Mouse (Mus musculus): ENCODE measurements around the gene Tgm1.

Gene Tgm1

GRCm38 (mm10) chr14:55722438-55722945 is 8.8 kb upstream of the Tgm1 start:
- DNase-seq: no peak

- peak; percentile 92 for DNase-seq
Observed at GRCm38 (mm10) chr14:55721700-55722437, 8.1 kb upstream of the Tgm1 start, which contains the start of gene Rabggta. Gene Rabggta, minus strand, starts transcription at chr14:55722263.

- no peak for DNase-seq
Observed at GRCm38 (mm10) chr14:55721076-55721475, 7.3 kb upstream of the Tgm1 start.

GRCm38 (mm10) chr14:55720666-55721065 is 6.9 kb upstream of the Tgm1 start:
- no peak for DNase-seq

GRCm38 (mm10) chr14:55719737-55720136 is 6.0 kb upstream of the Tgm1 start:
- DNase-seq: no peak

- DNase-seq: no peak
Observed at GRCm38 (mm10) chr14:55716884-55717283, 3.2 kb upstream of the Tgm1 start.

- DNase-seq: no peak
Observed at GRCm38 (mm10) chr14:55716271-55716670, 2.5 kb upstream of the Tgm1 start.

GRCm38 (mm10) chr14:55714893-55715292 is 1.2 kb upstream of the Tgm1 start:
- DNase-seq: no peak

GRCm38 (mm10) chr14:55713007-55713728 is 558 bp downstream of the Tgm1 start:
- DNase-seq: no peak

GRCm38 (mm10) chr14:55711786-55712185 is 1.9 kb downstream of the Tgm1 start:
- no peak for DNase-seq

- DNase-seq: no peak
Observed at GRCm38 (mm10) chr14:55709509-55709908, 4.2 kb downstream of the Tgm1 start.

GRCm38 (mm10) chr14:55707397-55707796 is 6.3 kb downstream of the Tgm1 start:
- no peak for DNase-seq

- DNase-seq: no peak
Observed at GRCm38 (mm10) chr14:55706051-55706600, 7.6 kb downstream of the Tgm1 start.

GRCm38 (mm10) chr14:55702761-55703160 is 11.0 kb downstream of the Tgm1 start:
- no peak for DNase-seq

GRCm38 (mm10) chr14:55701131-55701530 is 12.6 kb downstream of the Tgm1 start:
- no peak for DNase-seq

- no peak for DNase-seq
Observed at GRCm38 (mm10) chr14:55697226-55697625, 16.5 kb downstream of the Tgm1 start.

GRCm38 (mm10) chr14:55689433-55689832 is 24.3 kb downstream of the Tgm1 start:
- DNase-seq: no peak

GRCm38 (mm10) chr14:55682118-55682493 is 31.6 kb downstream of the Tgm1 start:
- no peak for DNase-seq

- peak; percentile 94 for DNase-seq
Observed at GRCm38 (mm10) chr14:55681160-55682117, 32.3 kb downstream of the Tgm1 start, which contains the start of gene Tinf2. Gene Tinf2, minus strand, starts transcription at chr14:55681820.

- no peak for DNase-seq
Observed at GRCm38 (mm10) chr14:55677615-55678014, 36.1 kb downstream of the Tgm1 start.

- DNase-seq: no peak
Observed at GRCm38 (mm10) chr14:55672741-55673060, 41.0 kb downstream of the Tgm1 start.
